Mouse (Mus musculus) cerebellum, postnatal 4 days (tissue): ENCODE results near the gene Rnf111.
A peak's percentile ranks its signal among the peaks of the same experiment; 100 is the strongest.
"Not testable (repeated sequence)": the region's sequence is repeated elsewhere in the genome, so short reads cannot be mapped to it uniquely, and the experiment has no call there.

Source experiments
- DNase-seq, 2 experiments: peaks; one replicate each; pipeline ENCODE4 v3.0.0; 2022; ENCODE audit warnings: low spot score in 2 of 2, mixed read lengths in 1 of 2

The Rnf111 gene

GRCm38 (mm10) chr9:70503626-70504041 is at the start of gene Rnf111:
Gene Rnf111, minus strand, starts transcription at chr9:70503725.
- DNase-seq, result peak; percentile 87 to 94

- DNase-seq, result not testable (repeated sequence)
These were observed 48.7 kb upstream of the Rnf111 start for GRCm38 (mm10) chr9:70552233-70552632.

- DNase-seq, result no peak
These were observed 48.0 kb upstream of the Rnf111 start for GRCm38 (mm10) chr9:70551524-70551923.

DNA sequence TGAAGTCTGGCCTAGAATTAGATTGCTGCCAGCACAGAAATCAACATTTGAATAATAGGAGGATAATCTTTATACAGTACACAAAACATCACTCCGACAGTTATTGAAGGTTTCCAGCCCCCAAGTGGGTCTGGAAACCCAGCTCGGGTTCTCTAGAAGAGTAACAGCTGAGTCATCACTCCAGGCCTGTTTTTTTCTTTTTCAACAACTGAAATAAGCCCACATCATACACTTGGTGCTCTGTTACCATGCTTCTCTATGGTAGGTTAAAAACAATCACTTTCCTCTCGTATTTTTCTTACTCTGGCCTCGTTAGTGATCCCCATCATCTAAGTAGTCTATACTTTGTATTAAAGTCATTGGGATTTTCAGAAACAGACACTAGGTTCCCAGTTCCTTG is 44.8 kb upstream of the Rnf111 start:
- no peak for DNase-seq

- DNase-seq, result not testable (repeated sequence)
These were observed 43.1 kb upstream of the Rnf111 start for GRCm38 (mm10) chr9:70546576-70546975.

GRCm38 (mm10) chr9:70544831-70545230 is 41.3 kb upstream of the Rnf111 start:
- DNase-seq, result no peak

DNA sequence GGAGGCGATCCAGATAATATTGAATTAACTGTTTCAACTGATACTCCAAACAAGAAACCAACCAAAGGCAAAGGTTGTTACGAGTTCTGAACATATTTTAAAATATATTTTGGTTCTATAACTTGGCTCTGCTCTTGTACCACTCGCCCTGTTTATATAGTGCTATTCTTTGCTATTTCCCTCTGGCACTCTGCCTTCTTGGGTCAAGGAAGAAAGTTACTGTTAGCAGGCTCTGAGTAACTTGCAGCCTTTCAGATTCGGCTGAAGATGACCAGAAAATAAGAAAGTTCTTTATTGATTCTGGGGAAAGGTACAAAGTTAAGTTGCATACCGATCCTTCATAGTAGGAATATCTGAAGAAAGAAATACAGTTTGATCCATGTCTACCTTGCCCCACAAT is 40.5 kb upstream of the Rnf111 start:
- no peak for DNase-seq

DNA sequence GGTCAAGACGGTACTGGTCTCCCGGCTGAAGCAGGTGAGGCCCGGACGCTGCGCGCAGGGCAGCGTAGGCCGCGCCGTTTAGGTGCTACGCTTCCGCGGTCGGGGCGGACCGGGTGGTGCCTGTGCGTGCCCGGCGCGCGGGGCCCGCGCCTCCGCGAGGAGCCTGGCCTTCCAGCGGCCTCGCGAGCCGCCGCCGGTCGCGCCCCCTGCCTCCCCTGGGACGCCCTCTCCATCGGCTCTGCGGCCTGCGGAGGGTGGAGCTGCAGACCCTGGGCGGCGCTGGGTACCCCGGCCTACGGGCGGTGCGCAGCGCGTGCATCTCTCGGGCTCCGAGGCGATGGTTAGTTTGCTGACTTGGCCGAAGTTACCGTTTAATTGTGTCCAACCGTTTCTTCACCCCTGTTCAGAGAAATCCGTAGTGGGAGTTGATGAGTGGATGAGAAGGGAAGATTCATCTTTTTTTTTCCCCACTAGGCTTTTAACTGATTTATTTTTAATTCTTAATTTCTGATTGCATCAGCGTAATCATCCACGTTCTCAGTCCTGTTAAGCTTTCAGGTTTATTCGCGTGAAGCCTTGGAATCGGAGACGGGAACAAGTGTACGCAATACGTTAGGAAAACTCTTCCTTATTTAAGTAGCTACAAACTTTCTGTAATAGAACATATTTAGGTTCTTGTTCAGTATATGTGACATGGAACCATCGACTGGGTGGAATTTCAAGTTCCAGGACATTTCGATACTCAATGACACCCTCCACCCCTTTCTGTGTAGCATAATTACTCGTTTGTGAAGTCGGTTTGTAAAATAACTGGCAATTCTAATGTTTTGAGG is 39.7 kb upstream of the Rnf111 start:
- peak; percentile 54 to 64 for DNase-seq

- DNase-seq, result peak; percentile 99
These were observed 38.9 kb upstream of the Rnf111 start, which contains the start of gene Sltm for GRCm38 (mm10) chr9:70542305-70543041. Gene Sltm, plus strand, starts transcription at chr9:70542754.

- no peak for DNase-seq
These were observed 38.1 kb upstream of the Rnf111 start for GRCm38 (mm10) chr9:70541584-70541983.

GRCm38 (mm10) chr9:70533328-70533727 is 29.8 kb upstream of the Rnf111 start:
- DNase-seq, result no peak

- DNase-seq, result no peak
These were observed 20.8 kb upstream of the Rnf111 start for GRCm38 (mm10) chr9:70524366-70524765.

DNA sequence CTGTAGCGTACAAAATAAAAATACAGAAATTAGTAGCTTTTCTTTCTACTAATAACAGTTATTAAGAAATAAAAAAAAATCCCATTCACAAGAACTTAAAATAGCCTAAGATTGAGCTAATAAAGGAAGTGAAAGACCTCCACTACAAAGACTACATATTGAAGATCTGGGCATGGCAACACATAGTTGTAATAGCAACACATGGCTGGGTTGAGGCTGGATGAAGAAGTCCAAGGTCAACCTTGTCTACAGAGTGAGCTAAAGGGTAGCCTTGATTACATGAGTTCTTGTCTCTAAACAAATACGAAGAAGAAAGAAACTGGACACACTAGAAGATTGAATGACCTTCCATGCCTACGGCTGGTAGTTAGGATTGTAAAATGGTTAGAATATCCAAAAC is 20.3 kb upstream of the Rnf111 start:
- no peak for DNase-seq

GRCm38 (mm10) chr9:70520651-70521050 is 17.1 kb upstream of the Rnf111 start:
- DNase-seq, result no peak

- no peak for DNase-seq
These were observed 8.2 kb upstream of the Rnf111 start for GRCm38 (mm10) chr9:70511681-70512080.

DNA sequence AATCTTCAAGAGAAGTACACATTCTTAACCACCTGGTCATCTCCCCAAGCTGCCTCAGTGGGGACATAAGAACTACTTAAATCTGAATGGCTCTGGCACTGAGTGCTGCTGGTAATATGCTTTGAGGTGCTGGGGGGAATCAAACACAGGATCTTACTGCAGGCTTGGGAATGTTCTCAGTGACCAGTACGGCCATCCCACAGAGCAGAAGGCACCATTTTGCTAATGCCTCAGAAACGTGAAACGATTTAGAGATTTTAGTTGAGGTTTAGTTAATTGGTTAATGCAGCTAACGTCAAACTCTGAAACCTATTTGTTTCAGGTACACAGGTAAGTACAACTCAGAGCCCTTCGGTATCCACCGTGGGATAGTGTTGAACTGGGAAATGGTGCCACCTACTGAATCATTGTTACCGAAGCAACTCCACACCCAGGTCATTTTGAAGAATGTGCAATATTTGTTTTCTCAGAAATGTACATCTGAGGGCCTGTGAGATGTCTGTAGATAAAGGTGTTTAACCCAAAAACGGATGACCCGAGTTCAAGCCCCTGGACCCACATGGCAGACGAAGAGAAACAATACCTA is 7.6 kb upstream of the Rnf111 start:
- no peak for DNase-seq

DNA sequence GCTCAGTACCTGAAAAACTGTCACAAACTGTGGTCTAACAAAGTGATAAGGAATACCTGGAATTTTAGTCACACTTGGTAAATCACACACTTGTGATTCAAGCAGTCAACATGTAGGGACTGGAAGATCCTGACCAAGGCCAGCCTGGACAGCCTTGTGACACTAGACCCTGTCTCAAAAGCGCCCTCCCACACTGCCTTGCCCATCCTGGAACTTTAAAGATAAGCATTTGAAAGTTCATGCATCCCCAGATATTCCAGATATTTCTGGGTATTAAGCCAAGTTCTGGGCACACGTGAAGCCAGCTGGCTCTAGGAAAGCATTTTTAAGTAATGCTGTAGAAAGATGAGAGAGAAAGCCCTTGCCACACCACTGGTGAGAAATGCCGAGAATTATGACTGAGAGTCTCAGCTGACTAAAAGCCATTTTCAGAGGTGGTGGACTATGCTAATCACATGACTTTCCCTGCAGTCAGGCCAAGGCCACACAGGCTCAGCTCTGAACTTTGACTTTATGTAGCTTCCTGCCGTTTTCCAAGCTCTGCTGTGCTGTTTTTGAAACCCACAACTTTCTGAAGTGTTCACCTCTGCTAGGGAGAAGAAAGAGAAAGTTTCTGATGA is 6.5 kb upstream of the Rnf111 start:
- DNase-seq, result no peak

DNA sequence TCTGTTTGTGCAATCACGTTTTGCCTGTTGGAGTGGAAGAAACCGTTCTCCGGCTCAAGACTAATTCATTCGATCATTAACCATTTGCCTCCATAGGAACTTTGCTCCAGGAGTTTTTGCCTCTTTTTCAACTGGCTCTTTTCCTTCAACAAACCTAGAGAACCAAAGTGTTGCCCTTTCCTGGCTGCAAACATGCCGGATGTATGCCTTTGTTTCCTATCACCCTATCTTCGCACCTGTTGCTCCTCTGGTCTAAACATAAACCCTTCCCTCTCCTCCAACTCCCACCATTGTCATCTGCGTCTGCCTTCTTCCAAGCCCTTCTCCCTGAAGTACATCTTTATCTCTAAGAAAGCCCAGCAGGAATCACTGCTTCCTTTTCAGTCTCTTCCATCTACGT is 3.3 kb upstream of the Rnf111 start:
- DNase-seq, result no peak

GRCm38 (mm10) chr9:70506186-70506585 is 2.7 kb upstream of the Rnf111 start:
- DNase-seq, result no peak

- DNase-seq, result peak; percentile 36 to 61
These were observed 416 bp downstream of the Rnf111 start for GRCm38 (mm10) chr9:70503015-70503603.

- no peak for DNase-seq
These were observed 1.1 kb downstream of the Rnf111 start for GRCm38 (mm10) chr9:70502284-70503014.
